Mouse (Mus musculus) erythroid progenitor cell, adult 5-6 weeks (primary cell): ENCODE measurements around the gene Atat1. TPM values are rescaled to one million over a fixed set of nuclear protein-coding genes. Genes with fewer than 3 reads are reported as not detected.

Experiments used
- ATAC-seq: replicated peaks from 2 replicates; pipeline ENCODE4 v1.8.0; 2016; ENCODE audit warnings: moderate number of reproducible peaks, mild to moderate bottlenecking, moderate TSS enrichment, inconsistent platforms; ENCODE audit not compliant: poor library complexity, low FRiP score, severe bottlenecking
- total RNA-seq, 2 experiments: library from RNA; stranded (forward) in 1 of 2; stranded (reverse) in 1 of 2; fragments of 150-400 nt in 1 of 2; fragments of 186-747, 209-891 nt in 1 of 2; gene quantifications; 2 replicates each; pipeline versions ENCODE4 v1.2.3 to v1.2.4; 2015 to 2017; ENCODE audit warnings: low replicate concordance in 2 of 2

Gene Atat1
- total RNA-seq, 2 experiments from 2014 or later, result 3.0 to 26.0 TPM

- no peak for ATAC-seq
Measured at GRCm38 (mm10) chr17:35882924-35883323, 27.0 kb downstream of the Atat1 start.

GRCm38 (mm10) chr17:35879245-35880057 is 30.4 kb downstream of the Atat1 start, which contains the start of gene Dhx16:
Dhx16 (plus strand) TSS chr17:35879819.
- ATAC-seq, result peak; percentile 96

GRCm38 (mm10) chr17:35874721-35875120 is 35.2 kb downstream of the Atat1 start:
- no peak for ATAC-seq

GRCm38 (mm10) chr17:35873774-35874519 is 35.9 kb downstream of the Atat1 start:
- ATAC-seq, result peak; percentile 97

- no peak for ATAC-seq
Measured at GRCm38 (mm10) chr17:35870884-35871696, 38.8 kb downstream of the Atat1 start.

- ATAC-seq, result no peak
Measured at GRCm38 (mm10) chr17:35870151-35870883, 39.6 kb downstream of the Atat1 start.

GRCm38 (mm10) chr17:35869346-35870067 is 40.4 kb downstream of the Atat1 start:
- ATAC-seq, result no peak

- no peak for ATAC-seq
Measured at GRCm38 (mm10) chr17:35868961-35869345, 40.9 kb downstream of the Atat1 start.

- ATAC-seq, result no peak
Measured at GRCm38 (mm10) chr17:35868165-35868820, 41.6 kb downstream of the Atat1 start.

GRCm38 (mm10) chr17:35866911-35867890 is 42.7 kb downstream of the Atat1 start:
- ATAC-seq, result peak; percentile 48; the same call in 1 of the 2 replicates

- no peak for ATAC-seq
Measured at GRCm38 (mm10) chr17:35866281-35866831, 43.5 kb downstream of the Atat1 start.

- no peak for ATAC-seq
Measured at GRCm38 (mm10) chr17:35865481-35866280, 44.2 kb downstream of the Atat1 start, which contains the start of gene Ppp1r18. Ppp1r18 (plus strand) TSS chr17:35865593.

- ATAC-seq, result no peak
Measured at GRCm38 (mm10) chr17:35864832-35865353, 45.0 kb downstream of the Atat1 start.

- peak; percentile 96 for ATAC-seq
Measured at GRCm38 (mm10) chr17:35861198-35861857, 48.5 kb downstream of the Atat1 start, which contains the start of gene Nrm. Nrm (plus strand) TSS chr17:35861318.

GRCm38 (mm10) chr17:35860831-35861197 is 49.1 kb downstream of the Atat1 start:
- ATAC-seq, result peak; percentile 58
